Mouse (Mus musculus): ENCODE measurements at regions not wholly inside any gene's neighbourhood (a gene's known extent, or its start where the extent isn't known, plus 50 kb on each side); places are given as distances from the start of the nearest gene placed in this dataset.

- H3K27ac ChIP-seq (ENCODE audit: low read depth, low read length): no peak overlapping the region
- peak; percentile 32 for DNase-seq (ENCODE audit: low spot score)
- no peak for ATAC-seq (ENCODE audit: insufficient read depth, low FRiP score, low TSS enrichment)
- H3K9ac ChIP-seq (ENCODE audit: low read length): no peak overlapping the region
- WGBS: 49% methylated on average over 8 of the region's 8 CpGs
- no peaks in the 10 kb centered on the region for H3K9me3 ChIP-seq (ENCODE audit: control insufficient read depth, low read length)
- no peaks in the 10 kb centered on the region for H3K4me1 ChIP-seq (ENCODE audit: control insufficient read depth, insufficient read depth, low read length)
- H3K27me3 ChIP-seq (ENCODE audit: control insufficient read depth, insufficient read depth, low read length): no peaks in the 10 kb centered on the region
- no peak overlapping the region for H3K4me3 ChIP-seq (ENCODE audit: low read depth, low read length)
- no peak overlapping the region for H3K4me2 ChIP-seq (ENCODE audit: low read depth)
- no peaks in the 10 kb centered on the region for H3K36me3 ChIP-seq (ENCODE audit: control insufficient read depth, insufficient read depth, low read length)
Measured at GRCm38 (mm10) chr16:25067276-25068249, 219.1 kb upstream of the Tprg start.

GRCm38 (mm10) chr16:25080811-25081210, 205.8 kb upstream of the Tprg start:
- no peak for ATAC-seq (ENCODE audit: insufficient read depth, low FRiP score, low TSS enrichment)
- 91% methylated on average over 6 of the region's 6 CpGs for WGBS
- H3K4me1 ChIP-seq (ENCODE audit: control insufficient read depth, insufficient read depth, low read length): no peaks in the 10 kb centered on the region
- no peak for DNase-seq (ENCODE audit: low spot score)
- no peak overlapping the region for H3K9ac ChIP-seq (ENCODE audit: low read length)
- no peaks in the 10 kb centered on the region for H3K9me3 ChIP-seq (ENCODE audit: control insufficient read depth, low read length)
- H3K36me3 ChIP-seq (ENCODE audit: control insufficient read depth, insufficient read depth, low read length): no peaks in the 10 kb centered on the region
- no peak overlapping the region for H3K4me3 ChIP-seq (ENCODE audit: low read depth, low read length)
- no peak overlapping the region for H3K4me2 ChIP-seq (ENCODE audit: low read depth)
- no peaks in the 10 kb centered on the region for H3K27me3 ChIP-seq (ENCODE audit: control insufficient read depth, insufficient read depth, low read length)
- no peak overlapping the region for H3K27ac ChIP-seq (ENCODE audit: low read depth, low read length)

DNA sequence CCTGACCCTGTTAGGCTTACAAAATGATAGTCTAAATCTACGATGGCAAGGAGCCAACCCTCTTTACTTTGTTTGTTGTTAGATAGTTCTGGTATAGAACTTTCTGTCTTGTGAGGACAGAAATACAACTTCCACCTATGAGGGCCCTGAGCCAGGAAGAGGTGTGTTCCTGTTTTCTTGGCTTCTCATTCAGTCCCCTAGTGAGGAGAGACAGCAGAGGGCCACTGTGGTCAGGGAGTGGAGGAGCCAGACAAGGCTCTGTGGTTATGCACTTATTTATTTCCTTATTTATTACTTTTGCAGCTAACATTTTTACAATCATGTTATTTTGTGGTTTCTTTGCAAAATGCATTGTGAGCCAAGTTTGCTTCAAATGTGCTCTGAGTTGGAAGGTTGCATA, 202.9 kb upstream of the Tprg start:
- WGBS: 80% methylated on average over 1 of the region's 1 CpGs
- DNase-seq (ENCODE audit: low spot score) (no peak), ATAC-seq (ENCODE audit: insufficient read depth, low FRiP score, low TSS enrichment) (no peak)
- Histone ChIP-seq H3K9ac (ENCODE audit: low read length) (no peak overlapping the region), H3K4me3 (ENCODE audit: low read depth, low read length) (no peak overlapping the region), H3K9me3 (ENCODE audit: control insufficient read depth, low read length) (no peaks in the 10 kb centered on the region), H3K27ac (ENCODE audit: low read depth, low read length) (no peak overlapping the region), H3K27me3 (ENCODE audit: control insufficient read depth, insufficient read depth, low read length) (no peaks in the 10 kb centered on the region), H3K36me3 (ENCODE audit: control insufficient read depth, insufficient read depth, low read length) (no peaks in the 10 kb centered on the region), H3K4me1 (ENCODE audit: control insufficient read depth, insufficient read depth, low read length) (no peaks in the 10 kb centered on the region), H3K4me2 (ENCODE audit: low read depth) (no peak overlapping the region)

GRCm38 (mm10) chr16:25087741-25088648, 198.6 kb upstream of the Tprg start:
- Histone ChIP-seq H3K36me3 (ENCODE audit: control insufficient read depth, insufficient read depth, low read length) (no peaks in the 10 kb centered on the region), H3K9me3 (ENCODE audit: control insufficient read depth, low read length) (no peaks in the 10 kb centered on the region), H3K27me3 (ENCODE audit: control insufficient read depth, insufficient read depth, low read length) (no peaks in the 10 kb centered on the region), H3K4me3 (ENCODE audit: low read depth, low read length) (no peak overlapping the region), H3K9ac (ENCODE audit: low read length) (no peak overlapping the region), H3K27ac (ENCODE audit: low read depth, low read length) (no peak overlapping the region), H3K4me2 (ENCODE audit: low read depth) (no peak overlapping the region), H3K4me1 (ENCODE audit: control insufficient read depth, insufficient read depth, low read length) (no peaks in the 10 kb centered on the region)
- ATAC-seq (ENCODE audit: insufficient read depth, low FRiP score, low TSS enrichment): no peak
- DNase-seq (ENCODE audit: low spot score): no peak
- 72% methylated on average over 10 of the region's 10 CpGs for WGBS

- DNase-seq (ENCODE audit: low spot score): no peak
- Histone ChIP-seq H3K4me1 (ENCODE audit: control insufficient read depth, insufficient read depth, low read length) (no peaks in the 10 kb centered on the region), H3K27me3 (ENCODE audit: control insufficient read depth, insufficient read depth, low read length) (no peaks in the 10 kb centered on the region), H3K4me3 (ENCODE audit: low read depth, low read length) (no peak overlapping the region), H3K9me3 (ENCODE audit: control insufficient read depth, low read length) (no peaks in the 10 kb centered on the region), H3K9ac (ENCODE audit: low read length) (no peak overlapping the region), H3K27ac (ENCODE audit: low read depth, low read length) (no peak overlapping the region), H3K4me2 (ENCODE audit: low read depth) (no peak overlapping the region), H3K36me3 (ENCODE audit: control insufficient read depth, insufficient read depth, low read length) (no peaks in the 10 kb centered on the region)
- ATAC-seq (ENCODE audit: insufficient read depth, low FRiP score, low TSS enrichment): no peak
- 89% methylated on average over 2 of the region's 2 CpGs for WGBS
Measured at GRCm38 (mm10) chr16:25088649-25089019, 198.0 kb upstream of the Tprg start.

- no peak overlapping the region for H3K9ac ChIP-seq (ENCODE audit: low read length)
- no peak for DNase-seq (ENCODE audit: low spot score)
- no peak overlapping the region for H3K4me3 ChIP-seq (ENCODE audit: low read depth, low read length)
- no peak overlapping the region for H3K4me2 ChIP-seq (ENCODE audit: low read depth)
- no peak for ATAC-seq (ENCODE audit: insufficient read depth, low FRiP score, low TSS enrichment)
- whole genome bisulfite sequencing: 84% methylated on average over 2 of the region's 2 CpGs
- no peaks in the 10 kb centered on the region for H3K9me3 ChIP-seq (ENCODE audit: control insufficient read depth, low read length)
- no peak overlapping the region for H3K27ac ChIP-seq (ENCODE audit: low read depth, low read length)
- H3K27me3 ChIP-seq (ENCODE audit: control insufficient read depth, insufficient read depth, low read length): no peaks in the 10 kb centered on the region
- no peaks in the 10 kb centered on the region for H3K4me1 ChIP-seq (ENCODE audit: control insufficient read depth, insufficient read depth, low read length)
- no peaks in the 10 kb centered on the region for H3K36me3 ChIP-seq (ENCODE audit: control insufficient read depth, insufficient read depth, low read length)
Measured at GRCm38 (mm10) chr16:25104165-25104564, 182.5 kb upstream of the Tprg start.

DNA sequence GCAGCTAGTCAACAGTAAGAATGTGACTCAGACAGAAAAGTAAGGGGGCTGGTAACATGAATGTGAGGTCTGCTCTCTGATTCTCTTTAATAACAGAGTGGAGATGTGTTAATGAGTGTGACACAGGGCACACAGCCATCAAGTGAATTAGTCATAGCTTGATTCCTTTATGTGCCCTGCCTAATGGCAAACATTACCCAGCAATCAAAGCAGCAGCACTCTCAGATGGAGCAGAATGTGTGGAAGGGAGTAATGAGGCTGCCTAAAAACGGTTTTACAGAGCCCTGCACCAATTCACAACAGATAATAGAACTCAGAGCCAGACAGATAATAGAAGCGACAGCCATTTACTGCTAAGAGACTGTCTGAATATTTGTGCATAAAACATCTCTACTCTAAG, 182.0 kb upstream of the Tprg start:
- DNase-seq (ENCODE audit: low spot score): peak; percentile 34
- WGBS: 27% methylated on average over 2 of the region's 2 CpGs
- peak; percentile 93 for ATAC-seq (ENCODE audit: insufficient read depth, low FRiP score, low TSS enrichment)

DNA sequence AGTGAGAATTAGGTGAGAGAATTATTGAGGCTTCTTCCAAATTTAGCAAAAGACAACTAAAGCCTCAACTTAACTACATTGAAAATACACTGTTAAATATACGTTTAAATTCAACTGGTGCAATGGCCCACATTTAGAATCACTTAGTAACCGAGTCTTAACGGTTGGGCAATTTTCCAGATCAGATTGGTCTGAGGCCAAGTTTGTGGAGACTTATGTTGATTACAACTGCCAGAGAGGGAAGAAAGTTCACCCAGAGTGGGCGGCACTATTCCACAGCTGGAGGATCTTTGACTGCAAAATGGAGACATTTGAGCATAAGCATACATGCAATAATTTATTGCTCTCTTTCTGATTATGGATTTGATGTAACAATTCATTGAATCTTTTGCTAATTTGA, 146.5 kb upstream of the Tprg start:
- Histone ChIP-seq H3K4me2 (ENCODE audit: low read depth) (no peak overlapping the region), H3K9me3 (ENCODE audit: control insufficient read depth, low read length) (no peaks in the 10 kb centered on the region), H3K9ac (ENCODE audit: low read length) (no peak overlapping the region), H3K27me3 (ENCODE audit: control insufficient read depth, insufficient read depth, low read length) (no peaks in the 10 kb centered on the region), H3K36me3 (ENCODE audit: control insufficient read depth, insufficient read depth, low read length) (no peaks in the 10 kb centered on the region), H3K4me3 (ENCODE audit: low read depth, low read length) (no peak overlapping the region), H3K27ac (ENCODE audit: low read depth, low read length) (no peak overlapping the region), H3K4me1 (ENCODE audit: control insufficient read depth, insufficient read depth, low read length) (no peaks in the 10 kb centered on the region)
- no peak for DNase-seq (ENCODE audit: low spot score)
- 90% methylated on average over 4 of the region's 4 CpGs for WGBS
- ATAC-seq (ENCODE audit: insufficient read depth, low FRiP score, low TSS enrichment): no peak

More for the DNA sequence above, 182.0 kb upstream of the Tprg start:
- Histone ChIP-seq H3K4me2 (ENCODE audit: low read depth) (no peak overlapping the region), H3K4me3 (ENCODE audit: low read depth, low read length) (no peak overlapping the region), H3K27me3 (ENCODE audit: control insufficient read depth, insufficient read depth, low read length) (no peaks in the 10 kb centered on the region), H3K27ac (ENCODE audit: low read depth, low read length) (no peak overlapping the region), H3K9me3 (ENCODE audit: control insufficient read depth, low read length) (no peaks in the 10 kb centered on the region), H3K9ac (ENCODE audit: low read length) (no peak overlapping the region), H3K36me3 (ENCODE audit: control insufficient read depth, insufficient read depth, low read length) (no peaks in the 10 kb centered on the region), H3K4me1 (ENCODE audit: control insufficient read depth, insufficient read depth, low read length) (no peaks in the 10 kb centered on the region)

Measured in neural tube, embryonic 11.5 days (tissue).